In the genomic region with DNA sequence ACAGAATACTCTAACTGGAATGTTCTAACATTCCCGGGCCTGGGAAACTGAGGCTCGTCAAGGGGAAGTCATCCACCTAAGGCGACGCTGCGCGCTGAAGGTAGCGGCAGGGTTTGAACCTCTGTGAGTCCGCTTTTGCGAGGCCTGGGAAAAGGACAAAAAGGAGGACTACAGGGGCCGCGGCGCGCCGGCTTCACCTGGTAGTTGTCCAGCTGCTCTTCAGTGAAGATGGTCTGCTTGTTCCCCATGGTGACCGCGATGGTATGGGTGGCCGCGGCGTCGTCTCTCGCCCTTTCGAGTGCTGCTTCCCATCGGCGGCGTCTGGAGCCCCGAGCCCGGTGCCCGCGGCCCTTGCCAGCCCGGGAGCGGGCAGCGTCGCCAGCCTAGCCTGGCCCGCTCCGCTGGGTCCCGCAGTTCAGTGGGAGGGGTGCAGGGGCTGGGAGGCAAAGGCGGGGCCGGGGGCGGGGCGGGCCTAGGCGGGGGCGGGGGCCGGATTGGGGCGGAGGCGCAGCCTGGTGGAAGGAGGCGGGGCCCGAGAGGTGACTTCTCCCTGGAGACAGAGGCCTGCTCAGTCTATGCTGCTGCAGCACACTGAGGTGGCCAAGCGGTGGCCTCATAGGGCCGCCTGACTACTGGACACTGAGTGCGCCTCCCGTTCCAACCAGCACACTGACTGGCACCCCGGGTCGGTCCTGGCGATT, we compare ENCODE assay signal across 8 mouse cellular contexts. TPM values are rescaled to one million over a fixed set of nuclear protein-coding genes. Genes with fewer than 3 reads are reported as not detected.
DNase-seq lines count a peak whose midpoint lies in the region; ATAC-seq and TF ChIP-seq lines count a peak whose summit lies in the region.

A gene (minus strand): TSS at position 448 of the 701 bp plus-strand sequence.

- H3K4me1 ChIP-seq in bone marrow, adult 2 months (ENCODE audit: control insufficient read depth, insufficient read depth, low read length), result peaks cover 2% of the 10 kb centered on the region
- 0 out of 2 replicates have a peak, but pooled peaks cover 5% of the 10 kb centered on the region for H3K4me1 ChIP-seq in embryonic facial prominence, embryonic 14.5 days (ENCODE audit: control insufficient read depth, insufficient read depth, low read length)
- no peaks in the 10 kb centered on the region; the same call in 1 of the 2 replicates for H3K4me1 ChIP-seq in limb, embryonic 14.5 days (ENCODE audit: control insufficient read depth, insufficient read depth, low read length)
- no peaks in the 10 kb centered on the region for H3K4me1 ChIP-seq in midbrain, postnatal 0 days (ENCODE audit: insufficient read depth, low read length)

- no peaks in the 10 kb centered on the region for H3K36me3 ChIP-seq in embryonic facial prominence, embryonic 14.5 days (ENCODE audit: control insufficient read depth, insufficient read depth, low read length)
- no peaks in the 10 kb centered on the region for H3K36me3 ChIP-seq in limb, embryonic 14.5 days (ENCODE audit: control insufficient read depth, insufficient read depth, low read length)
- H3K36me3 ChIP-seq in midbrain, postnatal 0 days (ENCODE audit: insufficient read depth, low read length), result no peaks in the 10 kb centered on the region

- H3K4me2 ChIP-seq in embryonic facial prominence, embryonic 14.5 days (ENCODE audit: low read depth, low read length), result peak within 1 kb of the TSS; percentile 73
- H3K4me2 ChIP-seq in limb, embryonic 14.5 days (replicated peaks; ENCODE audit: low read depth, low read length, severe bottlenecking), result peak within 1 kb of the TSS; percentile 86
- peak within 1 kb of the TSS; percentile 79 for H3K4me2 ChIP-seq in midbrain, postnatal 0 days (ENCODE audit: low read depth, low read length, poor library complexity, severe bottlenecking)

- no peaks in the 10 kb centered on the region for H3K27me3 ChIP-seq in embryonic facial prominence, embryonic 14.5 days (replicated peaks; ENCODE audit: control insufficient read depth, insufficient read depth, low read length)
- no peaks in the 10 kb centered on the region for H3K27me3 ChIP-seq in limb, embryonic 14.5 days (ENCODE audit: control insufficient read depth, insufficient read depth, low read length)
- no peaks in the 10 kb centered on the region for H3K27me3 ChIP-seq in midbrain, postnatal 0 days (ENCODE audit: insufficient read depth, low read length)

- TF ChIP-seq POLR2A in bone marrow, adult 2 months (IDR thresholded peaks at IDR 0.05; ENCODE audit: borderline replicate concordance, control insufficient read depth, low read depth, low read length), result no peak
- 0 out of 2 replicates have a peak, but pooled peaks have one; percentile 14 for TF ChIP-seq POLR2A in limb, embryonic 14.5 days (IDR thresholded peaks at IDR 0.05; ENCODE audit: borderline replicate concordance, extremely low read depth, insufficient read depth, insufficient read length)

- peak within 1 kb of the TSS; percentile 11; the same call in 1 of the 2 replicates for H3K27ac ChIP-seq in bone marrow, adult 2 months (ENCODE audit: control insufficient read depth, insufficient read depth, low read depth, low read length, poor library complexity)
- no peak within 1 kb of the TSS for H3K27ac ChIP-seq in embryonic facial prominence, embryonic 14.5 days (replicated peaks; ENCODE audit: low read depth, low read length)
- no peak within 1 kb of the TSS for H3K27ac ChIP-seq in limb, embryonic 14.5 days (replicated peaks; ENCODE audit: low read depth, low read length)
- H3K27ac ChIP-seq in midbrain, postnatal 0 days (ENCODE audit: low read depth, low read length), result peak within 1 kb of the TSS; percentile 26; the same call in 1 of the 2 replicates

- ATAC-seq in embryonic facial prominence, embryonic 14.5 days (ENCODE audit: low read depth), result peak; percentile 97
- ATAC-seq in limb, embryonic 14.5 days (ENCODE audit: low FRiP score, low read depth), result peak; percentile 92
- peak; percentile 94 for ATAC-seq in midbrain, postnatal 0 days (ENCODE audit: low FRiP score)

- peak; percentile 46 for DNase-seq in 3134 (ENCODE audit: extremely low read depth, insufficient read length, low spot score)
- DNase-seq in embryonic facial prominence, embryonic 14.5 days (ENCODE audit: low spot score), result peak; percentile 93
- DNase-seq in heart, adult 8-10 months (ENCODE audit: low spot score), result peak; percentile 72
- DNase-seq in kidney, adult 9 months, result peak; percentile 89
- peak; percentile 90 for DNase-seq in limb, embryonic 14.5 days (ENCODE audit: low spot score)
- DNase-seq in midbrain, postnatal 0 days (ENCODE audit: low spot score), result peak; percentile 91
- peak; percentile 38 to 82 for DNase-seq in spleen, postnatal 10 days (ENCODE audit: low spot score in 2 of 2)

- no peaks in the 10 kb centered on the region for H3K9me3 ChIP-seq in embryonic facial prominence, embryonic 14.5 days (ENCODE audit: control insufficient read depth, low read length)
- no peaks in the 10 kb centered on the region for H3K9me3 ChIP-seq in limb, embryonic 14.5 days (ENCODE audit: control insufficient read depth, low read length)
- H3K9me3 ChIP-seq in midbrain, postnatal 0 days (ENCODE audit: low read length), result no peaks in the 10 kb centered on the region

- H3K9ac ChIP-seq in embryonic facial prominence, embryonic 14.5 days (ENCODE audit: low read depth, low read length), result peak within 1 kb of the TSS; percentile 58
- H3K9ac ChIP-seq in limb, embryonic 14.5 days (ENCODE audit: low read depth, low read length, severe bottlenecking), result peak within 1 kb of the TSS; percentile 63
- H3K9ac ChIP-seq in midbrain, postnatal 0 days (replicated peaks; ENCODE audit: low read length, poor library complexity, severe bottlenecking), result peak within 1 kb of the TSS; percentile 81

- peak within 1 kb of the TSS; percentile 67 for H3K4me3 ChIP-seq in bone marrow, adult 2 months (replicated peaks; ENCODE audit: control insufficient read depth, low read depth, low read length)
- H3K4me3 ChIP-seq in embryonic facial prominence, embryonic 14.5 days (ENCODE audit: low read depth, low read length), result peak within 1 kb of the TSS; percentile 52
- peak within 1 kb of the TSS; percentile 60 for H3K4me3 ChIP-seq in limb, embryonic 14.5 days (replicated peaks; ENCODE audit: low read length)
- peak within 1 kb of the TSS; percentile 55 for H3K4me3 ChIP-seq in midbrain, postnatal 0 days (ENCODE audit: low read depth, low read length)

- peak; percentile 20; the same call in 1 of the 2 replicates for TF ChIP-seq CTCF in bone marrow, adult 2 months (IDR thresholded peaks at IDR 0.05; ENCODE audit: control insufficient read depth, insufficient read depth, low read length)
- peak; percentile 45 for TF ChIP-seq CTCF in midbrain, postnatal 0 days (IDR thresholded peaks at IDR 0.05)

- 5% methylated on average over 53 of the region's 54 CpGs for WGBS in bone marrow, adult 2 months
- WGBS in embryonic facial prominence, embryonic 14.5 days, result 3% methylated on average over 30 of the region's 54 CpGs
- WGBS in limb, embryonic 14.5 days, result 2% methylated on average over 43 of the region's 54 CpGs
- WGBS in midbrain, postnatal 0 days, result 1% methylated on average over 45 of the region's 54 CpGs

RNA-seq across cellular contexts. Expression of the gene that starts here (rescaled TPM):
- polyA plus RNA-seq in bone marrow, adult 2 months (2011; ENCODE audit: insufficient read depth, insufficient read length, low replicate concordance, missing spikeins), result 5.4 and 9.9 TPM in 2 replicates
- 18.8 and 22.4 TPM in 2 replicates for polyA plus RNA-seq in embryonic facial prominence, embryonic 14.5 days (2014; fragmentation: Nextera tagmentation; extraction: Ambion mirVana)
- total RNA-seq in heart, adult 8-10 months (2022), result 1 to 10 TPM; 1.2 to 2.3 (median 1.7) TPM
- polyA plus RNA-seq in limb, embryonic 14.5 days (2012; rRNA removed), result 13.4 and 14.3 TPM in 2 replicates
- polyA plus RNA-seq in limb, embryonic 14.5 days (2014; fragmentation: Nextera tagmentation; extraction: Ambion mirVana), result 26.5 and 31.6 TPM in 2 replicates
- total RNA-seq in midbrain, postnatal 0 days (2014; rRNA removed), result 62.7 and 65.4 TPM in 2 replicates
- polyA plus RNA-seq in midbrain, postnatal 0 days (2015; fragmentation: Nextera tagmentation; extraction: Ambion mirVana), result 84.3 and 84.9 TPM in 2 replicates

Comparison
In these comparisons a context has a peak if more than half of its experiments do, and no peak if none do; other contexts are left out.
1. RNA of the gene that starts here (total RNA-seq): 62.7 to 65.4 TPM in midbrain, postnatal 0 days; 1.2 to 2.3 TPM in heart, adult 8-10 months; every median in the first group is over 10 times any median in the second.
2. H3K27ac ChIP-seq: peak in bone marrow, adult 2 months (single experiment) and midbrain, postnatal 0 days (single experiment); none in embryonic facial prominence, embryonic 14.5 days (single experiment) and limb, embryonic 14.5 days (single experiment).
3. Peak in every context shown above with its lines, with median percentiles within 50 percentile points of each other: DNase-seq, H3K4me3 ChIP-seq, ATAC-seq, H3K4me2 ChIP-seq and H3K9ac ChIP-seq.